Comparison of ENCODE assay signal across 4 mouse cellular contexts in the genomic region with DNA sequence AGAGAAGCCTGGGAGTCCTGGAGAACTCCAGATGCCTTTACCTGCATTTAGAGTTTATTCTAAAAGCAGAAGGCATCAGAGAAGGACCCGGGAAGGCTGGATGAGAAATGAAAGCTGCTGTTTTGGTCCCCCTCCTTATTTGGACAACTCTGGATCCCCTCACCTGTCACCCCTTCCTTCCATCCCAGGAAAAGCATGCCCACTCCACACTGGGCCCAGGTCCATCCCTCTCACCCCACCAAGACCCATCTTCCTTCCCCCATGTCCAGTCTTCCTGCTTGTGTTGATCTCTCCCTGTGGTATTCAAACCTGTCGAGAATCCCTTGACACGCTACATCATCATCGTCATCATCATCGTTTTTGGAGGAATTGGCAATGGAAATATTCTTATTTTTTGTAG.
"Had no signal": no experiment of that assay in that cellular context is flagged by ENCODE, and none has a peak within 500 bp of the region (broad histone marks: within the 10 kb centered on the region; RNA-seq: fewer than 3 reads in every experiment).

No protein-coding gene starts in this region.

- H3K4me2 ChIP-seq: neural tube, embryonic 12.5 days; stomach, embryonic 15.5 days had no signal

- H3K27me3 ChIP-seq: neural tube, embryonic 12.5 days; stomach, embryonic 15.5 days had no signal

- H3K9ac ChIP-seq: neural tube, embryonic 12.5 days; stomach, embryonic 15.5 days had no signal

- H3K4me3 ChIP-seq: neural tube, embryonic 12.5 days; stomach, embryonic 15.5 days had no signal

- H3K4me1 ChIP-seq: neural tube, embryonic 12.5 days; stomach, embryonic 15.5 days had no signal

- H3K9me3 ChIP-seq: neural tube, embryonic 12.5 days; stomach, embryonic 15.5 days had no signal

- H3K27ac ChIP-seq: neural tube, embryonic 12.5 days; stomach, embryonic 15.5 days; stomach, postnatal 0 days had no signal

- DNase-seq: spleen, adult 18-20 months had no signal

- H3K36me3 ChIP-seq: neural tube, embryonic 12.5 days; stomach, embryonic 15.5 days had no signal
